Mouse (Mus musculus): ENCODE results near the gene Eef1a2. TPM values are rescaled to one million over a fixed set of nuclear protein-coding genes. Genes with fewer than 3 reads are reported as not detected.

Gene Eef1a2
- polyA plus RNA-seq, 1 experiment from 2014 or later: 6.3 TPM

- no peaks in the 10 kb centered on the region for H3K9me3 ChIP-seq
- H3K36me3 ChIP-seq: peaks cover 11% of the 10 kb centered on the region
- H3K27ac ChIP-seq (replicated peaks): peak within 1 kb of the TSS; percentile 96
- H3K27me3 ChIP-seq: no peaks in the 10 kb centered on the region
- under 1% methylated on average over 64 of the region's 64 CpGs for WGBS
- H3K4me1 ChIP-seq: peaks cover 16% of the 10 kb centered on the region
- H3K9ac ChIP-seq (replicated peaks): peak within 1 kb of the TSS; percentile 99
- peak within 1 kb of the TSS; percentile 74 for H3K4me2 ChIP-seq (replicated peaks)
- ATAC-seq (replicated peaks): peak; percentile 95
- peak within 1 kb of the TSS; percentile 88 for H3K4me3 ChIP-seq
Observed at GRCm38 (mm10) chr2:181187121-181188000, 30.5 kb upstream of the Eef1a2 start, which contains the start of gene Ppdpf. Gene Ppdpf, plus strand, starts transcription at chr2:181187247.

- Histone ChIP-seq H3K4me1 (peaks cover 16% of the 10 kb centered on the region), H3K4me3 (peak overlapping the region; percentile 88), H3K9me3 (no peaks in the 10 kb centered on the region), H3K27ac (replicated peaks) (peak overlapping the region; percentile 96), H3K9ac (replicated peaks) (peak overlapping the region; percentile 99), H3K36me3 (peaks cover 11% of the 10 kb centered on the region), H3K4me2 (replicated peaks) (peak overlapping the region; percentile 74), H3K27me3 (no peaks in the 10 kb centered on the region)
- peak; percentile 87 for ATAC-seq (replicated peaks)
- WGBS: under 1% methylated on average over 14 of the region's 14 CpGs
Observed at GRCm38 (mm10) chr2:181186635-181187034, 29.8 kb upstream of the Eef1a2 start.

DNA sequence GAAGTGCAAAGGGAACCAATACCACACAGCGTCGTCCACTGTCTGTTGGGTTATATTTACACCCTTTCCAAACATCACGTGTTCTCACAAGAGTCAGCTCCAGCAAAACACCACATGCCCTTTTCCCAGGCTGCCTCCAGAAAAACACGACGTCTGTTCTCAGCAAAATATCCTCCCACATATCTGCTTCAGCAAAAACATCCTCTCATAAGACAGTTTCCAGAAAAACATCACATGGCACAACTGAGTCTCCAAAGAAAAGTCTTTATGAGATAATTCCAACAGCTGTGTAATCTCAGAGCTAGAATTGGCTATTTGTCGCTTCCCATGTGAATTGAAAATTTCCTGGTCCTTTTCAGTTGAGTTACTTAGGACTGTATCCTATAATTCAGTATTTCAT, 24.1 kb upstream of the Eef1a2 start:
- no peaks in the 10 kb centered on the region for H3K4me1 ChIP-seq
- H3K27me3 ChIP-seq: 0 out of 2 replicates have a peak, but pooled peaks cover 2% of the 10 kb centered on the region
- no peaks in the 10 kb centered on the region for H3K36me3 ChIP-seq
- no peak overlapping the region for H3K9ac ChIP-seq (replicated peaks)
- H3K27ac ChIP-seq (replicated peaks): no peak overlapping the region
- ATAC-seq (replicated peaks): no peak
- WGBS: 79% methylated on average over 6 of the region's 6 CpGs
- no peak overlapping the region for H3K4me3 ChIP-seq
- H3K4me2 ChIP-seq (replicated peaks): no peak overlapping the region
- no peaks in the 10 kb centered on the region for H3K9me3 ChIP-seq

DNA sequence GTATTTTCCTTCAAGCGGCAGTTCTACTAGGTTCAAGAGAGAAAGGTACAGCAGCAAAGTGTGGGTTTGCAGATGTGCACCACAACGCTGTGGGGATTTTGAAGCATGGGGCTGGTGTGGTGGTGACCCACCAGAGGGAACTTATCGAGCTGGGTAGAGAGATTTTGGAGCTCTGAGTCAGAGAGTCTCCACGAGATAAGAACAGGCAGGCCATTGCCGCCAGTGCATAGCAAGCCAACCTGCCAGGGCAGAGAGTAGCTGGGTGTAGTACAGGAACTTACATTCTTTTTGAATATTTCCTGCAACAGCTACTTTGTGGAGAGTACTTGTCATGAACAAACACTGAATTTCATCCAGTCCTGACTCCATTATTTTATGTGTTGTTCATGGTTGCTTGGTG, 21.7 kb upstream of the Eef1a2 start:
- 88% methylated on average over 5 of the region's 5 CpGs for WGBS
- Histone ChIP-seq H3K27me3 (0 out of 2 replicates have a peak, but pooled peaks cover 2% of the 10 kb centered on the region), H3K27ac (replicated peaks) (no peak overlapping the region), H3K9ac (replicated peaks) (no peak overlapping the region), H3K4me3 (no peak overlapping the region), H3K36me3 (no peaks in the 10 kb centered on the region), H3K4me2 (replicated peaks) (no peak overlapping the region), H3K4me1 (no peaks in the 10 kb centered on the region), H3K9me3 (no peaks in the 10 kb centered on the region)
- no peak for ATAC-seq (replicated peaks)

DNA sequence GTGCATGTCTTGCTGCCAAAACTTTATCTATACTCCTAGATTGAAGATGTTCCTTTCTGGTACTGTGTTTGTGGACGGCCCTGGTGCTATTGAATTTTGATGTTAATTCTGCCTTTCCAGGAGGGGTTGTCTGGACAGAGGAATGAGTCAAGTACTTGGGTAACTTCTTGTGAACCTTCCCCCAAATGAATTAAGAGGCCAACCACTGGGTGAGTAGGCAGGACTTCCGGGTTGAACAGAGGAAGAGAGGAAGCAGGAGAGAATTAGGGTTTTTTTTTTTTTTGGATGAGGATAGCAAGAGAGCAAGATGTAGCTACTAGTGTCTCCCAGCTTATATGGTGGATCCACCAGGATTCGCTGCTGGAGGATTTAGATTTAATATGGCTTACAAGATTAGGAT, 21.2 kb upstream of the Eef1a2 start:
- Histone ChIP-seq H3K9me3 (no peaks in the 10 kb centered on the region), H3K27ac (replicated peaks) (no peak overlapping the region), H3K27me3 (0 out of 2 replicates have a peak, but pooled peaks cover 2% of the 10 kb centered on the region), H3K4me2 (replicated peaks) (no peak overlapping the region), H3K36me3 (no peaks in the 10 kb centered on the region), H3K4me3 (no peak overlapping the region), H3K9ac (replicated peaks) (no peak overlapping the region), H3K4me1 (no peaks in the 10 kb centered on the region)
- no peak for ATAC-seq (replicated peaks)
- 82% methylated on average over 3 of the region's 3 CpGs for WGBS

DNA sequence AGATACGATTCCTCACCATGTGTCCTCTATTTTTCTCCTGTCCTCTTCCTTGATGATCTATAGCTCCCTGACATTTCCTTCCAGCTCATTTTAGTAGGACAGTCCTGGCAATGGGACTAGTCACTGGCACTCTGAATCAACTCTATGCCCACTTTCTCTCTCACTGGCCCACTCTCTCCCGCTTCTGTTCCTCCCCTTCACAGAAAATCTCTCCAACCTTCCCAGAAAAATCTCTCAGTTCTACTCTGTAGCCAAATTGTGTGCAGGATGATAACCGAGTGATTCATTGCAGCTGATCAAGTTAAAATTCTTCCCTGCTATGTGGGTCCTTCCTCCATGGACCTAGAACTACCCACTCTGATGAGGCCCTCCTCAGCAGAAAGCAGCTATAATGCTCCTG, 17.8 kb upstream of the Eef1a2 start:
- ATAC-seq (replicated peaks): no peak
- H3K4me3 ChIP-seq: no peak overlapping the region
- 93% methylated on average over 3 of the region's 3 CpGs for WGBS

DNA sequence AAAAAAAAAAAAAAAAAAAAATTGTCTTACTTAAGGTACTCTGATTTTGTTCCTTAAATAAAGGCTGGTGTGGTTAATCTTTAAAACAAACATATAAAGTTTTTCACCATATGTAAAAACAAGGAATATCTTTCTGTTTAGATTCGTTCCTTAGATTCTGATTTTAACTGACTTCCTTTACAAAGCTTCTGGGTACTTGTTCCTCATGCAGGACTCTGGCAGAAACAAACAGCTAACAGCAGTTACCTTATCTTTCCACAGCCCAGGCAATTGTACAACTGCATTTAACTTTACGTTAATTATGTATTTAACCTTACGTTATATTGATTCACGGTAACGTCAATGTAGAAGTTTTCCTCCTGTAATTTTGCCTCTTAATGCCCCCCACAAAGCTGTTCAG, 9.7 kb upstream of the Eef1a2 start:
- Histone ChIP-seq H3K27me3 (no peaks in the 10 kb centered on the region), H3K4me1 (no peaks in the 10 kb centered on the region), H3K4me3 (no peak overlapping the region), H3K9ac (replicated peaks) (no peak overlapping the region), H3K4me2 (replicated peaks) (no peak overlapping the region), H3K27ac (replicated peaks) (no peak overlapping the region), H3K36me3 (no peaks in the 10 kb centered on the region), H3K9me3 (no peaks in the 10 kb centered on the region)
- ATAC-seq (replicated peaks): no peak
- WGBS: 79% methylated on average over 5 of the region's 5 CpGs

More for the DNA sequence above, 17.8 kb upstream of the Eef1a2 start:
- H3K27me3 ChIP-seq: 0 out of 2 replicates have a peak, but pooled peaks cover 2% of the 10 kb centered on the region
- H3K9ac ChIP-seq (replicated peaks): no peak overlapping the region
- H3K4me2 ChIP-seq (replicated peaks): no peak overlapping the region
- H3K9me3 ChIP-seq: no peaks in the 10 kb centered on the region
- no peak overlapping the region for H3K27ac ChIP-seq (replicated peaks)
- no peaks in the 10 kb centered on the region for H3K4me1 ChIP-seq
- no peaks in the 10 kb centered on the region for H3K36me3 ChIP-seq

DNA sequence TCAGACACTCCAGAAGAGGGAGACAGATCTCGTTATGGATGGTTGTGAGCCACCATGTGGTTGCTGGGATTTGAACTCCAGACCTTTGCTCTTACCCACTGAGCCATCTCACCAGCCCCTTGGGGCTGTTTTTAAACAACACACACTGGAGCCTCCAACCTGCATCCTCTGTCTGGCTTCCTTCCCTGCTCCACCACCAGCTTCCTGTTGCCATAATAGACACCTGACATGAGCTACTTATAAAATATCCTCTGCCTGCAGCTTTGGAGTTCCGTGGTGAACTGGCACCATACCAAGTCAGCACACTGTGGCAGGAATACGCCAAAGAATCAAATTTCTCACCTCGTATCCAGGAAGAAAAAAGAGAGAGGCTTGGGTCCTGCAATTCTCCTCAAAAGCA, 4.0 kb upstream of the Eef1a2 start:
- no peak for ATAC-seq (replicated peaks)
- WGBS: 56% methylated on average over 4 of the region's 4 CpGs
- H3K4me3 ChIP-seq: no peak overlapping the region
- H3K36me3 ChIP-seq: no peaks in the 10 kb centered on the region
- H3K27me3 ChIP-seq: no peaks in the 10 kb centered on the region
- no peak overlapping the region for H3K27ac ChIP-seq (replicated peaks)
- H3K4me2 ChIP-seq (replicated peaks): no peak overlapping the region
- H3K9me3 ChIP-seq: no peaks in the 10 kb centered on the region
- no peak overlapping the region for H3K9ac ChIP-seq (replicated peaks)
- peaks cover 41% of the 10 kb centered on the region for H3K4me1 ChIP-seq

DNA sequence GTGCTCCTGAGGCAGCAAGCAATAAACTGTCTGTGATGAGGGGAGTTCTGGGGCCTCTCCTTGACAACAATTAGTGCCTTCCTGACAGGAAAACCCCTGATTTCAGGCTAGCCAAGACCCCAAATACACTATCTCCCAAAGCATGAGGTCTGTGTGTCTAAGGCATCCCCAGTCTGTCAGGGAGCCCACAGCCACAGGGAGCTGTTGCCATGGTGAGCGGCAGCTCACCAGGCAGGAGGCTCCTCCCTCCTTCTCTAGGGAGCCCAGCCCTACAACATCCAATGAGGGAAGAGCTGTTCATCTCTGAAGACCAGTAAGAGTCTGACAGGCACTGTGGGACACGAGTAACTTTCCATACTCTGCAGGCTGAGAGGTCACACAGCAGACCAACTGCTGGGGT, 3.0 kb upstream of the Eef1a2 start:
- ATAC-seq (replicated peaks): peak; percentile 90

GRCm38 (mm10) chr2:181159091-181159514, 2.3 kb upstream of the Eef1a2 start:
- 48% methylated on average over 7 of the region's 7 CpGs for WGBS
- Histone ChIP-seq H3K9me3 (no peaks in the 10 kb centered on the region), H3K36me3 (no peaks in the 10 kb centered on the region), H3K4me2 (replicated peaks) (peak overlapping the region; percentile 16; the same call in 1 of the 2 replicates), H3K4me1 (peaks cover 58% of the 10 kb centered on the region), H3K27ac (replicated peaks) (peak overlapping the region; percentile 86), H3K9ac (replicated peaks) (no peak overlapping the region; the same call in 1 of the 2 replicates), H3K27me3 (no peaks in the 10 kb centered on the region), H3K4me3 (no peak overlapping the region)
- peak; percentile 33; the same call in 1 of the 2 replicates for ATAC-seq (replicated peaks)

More for the DNA sequence above, 3.0 kb upstream of the Eef1a2 start:
- Histone ChIP-seq H3K36me3 (no peaks in the 10 kb centered on the region), H3K9me3 (no peaks in the 10 kb centered on the region), H3K27me3 (no peaks in the 10 kb centered on the region), H3K4me3 (no peak overlapping the region), H3K4me1 (peaks cover 51% of the 10 kb centered on the region), H3K9ac (replicated peaks) (no peak overlapping the region; the same call in 1 of the 2 replicates), H3K4me2 (replicated peaks) (peak overlapping the region; percentile 16; the same call in 1 of the 2 replicates), H3K27ac (replicated peaks) (peak overlapping the region; percentile 86)
- WGBS: 0% methylated on average over 2 of the region's 2 CpGs

- ATAC-seq (replicated peaks): no peak
- Histone ChIP-seq H3K9ac (replicated peaks) (no peak overlapping the region), H3K4me1 (peaks cover 58% of the 10 kb centered on the region), H3K27ac (replicated peaks) (no peak overlapping the region), H3K36me3 (no peaks in the 10 kb centered on the region), H3K4me2 (replicated peaks) (no peak overlapping the region), H3K27me3 (no peaks in the 10 kb centered on the region), H3K4me3 (no peak overlapping the region), H3K9me3 (no peaks in the 10 kb centered on the region)
- WGBS: 92% methylated on average over 2 of the region's 2 CpGs
Observed at GRCm38 (mm10) chr2:181158471-181158870, 1.7 kb upstream of the Eef1a2 start.

- Histone ChIP-seq H3K4me1 (peaks cover 58% of the 10 kb centered on the region), H3K36me3 (no peaks in the 10 kb centered on the region), H3K27me3 (no peaks in the 10 kb centered on the region), H3K27ac (replicated peaks) (no peak overlapping the region), H3K9ac (replicated peaks) (no peak overlapping the region), H3K4me3 (no peak overlapping the region), H3K9me3 (no peaks in the 10 kb centered on the region), H3K4me2 (replicated peaks) (0 out of 2 replicates have a peak overlapping the region, but pooled peaks have one; percentile 70)
- no peak for ATAC-seq (replicated peaks)
- 77% methylated on average over 6 of the region's 6 CpGs for WGBS
Observed at GRCm38 (mm10) chr2:181157716-181158302, 995 bp upstream of the Eef1a2 start.

All from forebrain, embryonic 15.5 days (tissue).